Mouse (Mus musculus) forebrain, embryonic 10.5 days (tissue): ENCODE data around the gene Acvrl1. TPM values are rescaled to one million over a fixed set of nuclear protein-coding genes. Genes with fewer than 3 reads are reported as not detected.
"Not testable (repeated sequence)": the region's sequence is repeated elsewhere in the genome, so short reads cannot be mapped to it uniquely, and the experiment has no call there.

Source experiments
- DNase-seq: peaks from one replicate; pipeline ENCODE4 v3.0.0-alpha.2; 2017; ENCODE audit warnings: low spot score; ENCODE audit errors: extremely low spot score
- H3K27ac ChIP-seq: fragments of 300-500 bp; sonication (generic); 2 replicates; pipeline ENCODE4 v1.5.1; 2016; ENCODE audit warnings: mild to moderate bottlenecking
- H3K27me3 ChIP-seq: fragments of 300-500 bp; sonication (generic); 2 replicates; pipeline ENCODE4 v1.6.1; 2016; ENCODE audit warnings: mild to moderate bottlenecking; ENCODE audit not compliant: poor library complexity, severe bottlenecking
- H3K36me3 ChIP-seq: fragments of 300-500 bp; sonication (generic); replicated peaks from 2 replicates; pipeline ENCODE4 v1.6.1; 2016; ENCODE audit warnings: mild to moderate bottlenecking, moderate library complexity
- H3K4me1 ChIP-seq: fragments of 300-500 bp; sonication (generic); 2 replicates; pipeline ENCODE4 v1.6.1; 2016
- H3K4me3 ChIP-seq: fragments of 300-500 bp; sonication (generic); 2 replicates; pipeline ENCODE4 v1.5.1; 2016; ENCODE audit warnings: mild to moderate bottlenecking, moderate library complexity
- H3K9me3 ChIP-seq: fragments of 300-500 bp; sonication (generic); 2 replicates; pipeline ENCODE4 v1.6.1; 2016; ENCODE audit warnings: mild to moderate bottlenecking, moderate library complexity
- WGBS: fragments of 180-500 bp; shearing (Covaris S2); methylation state at CpG from one replicate; pipeline ENCODE4 v1.1.7; 2016; 5-methylcytosine and 5-hydroxymethylcytosine counted together
- polyA plus RNA-seq: library from polyadenylated mRNA; unstranded; fragments of >200 nt; fragmentation: Nextera tagmentation; extraction: Ambion mirVana; gene quantifications from 2 replicates; pipeline ENCODE4 v1.2.1, GENCODE M21; 2016

The Acvrl1 gene
- polyA plus RNA-seq, 1 experiment from 2014 or later = 8.0 TPM

- WGBS = 37% methylated on average over 6 of the region's 6 CpGs
- H3K4me1 ChIP-seq = peaks cover 76% of the 10 kb centered on the region
- DNase-seq = no peak
- no peaks in the 10 kb centered on the region for H3K9me3 ChIP-seq
- H3K4me3 ChIP-seq = no peak overlapping the region
- peaks cover 91% of the 10 kb centered on the region for H3K27me3 ChIP-seq
- H3K27ac ChIP-seq = peak overlapping the region; percentile 76
- no peaks in the 10 kb centered on the region for H3K36me3 ChIP-seq
Measured at GRCm38 (mm10) chr15:101093988-101094387, 34.3 kb upstream of the Acvrl1 start.

GRCm38 (mm10) chr15:101094979-101095378, 33.3 kb upstream of the Acvrl1 start:
- Histone ChIP-seq H3K36me3 (no peaks in the 10 kb centered on the region), H3K27ac (peak overlapping the region; percentile 76), H3K4me3 (peak overlapping the region; percentile 1; the same call in 1 of the 2 replicates), H3K27me3 (peaks cover 90% of the 10 kb centered on the region), H3K9me3 (no peaks in the 10 kb centered on the region), H3K4me1 (peaks cover 79% of the 10 kb centered on the region)
- peak; percentile 57 for DNase-seq
- WGBS = 54% methylated on average over 9 of the region's 9 CpGs

GRCm38 (mm10) chr15:101095392-101095791, 32.9 kb upstream of the Acvrl1 start:
- no peak for DNase-seq
- Histone ChIP-seq H3K4me3 (no peak overlapping the region), H3K9me3 (no peaks in the 10 kb centered on the region), H3K36me3 (no peaks in the 10 kb centered on the region), H3K4me1 (peaks cover 79% of the 10 kb centered on the region), H3K27me3 (peaks cover 91% of the 10 kb centered on the region), H3K27ac (peak overlapping the region; percentile 76)
- 46% methylated on average over 3 of the region's 3 CpGs for WGBS

GRCm38 (mm10) chr15:101097985-101098651, 30.2 kb upstream of the Acvrl1 start:
- under 1% methylated on average over 28 of the region's 28 CpGs for WGBS

GRCm38 (mm10) chr15:101100996-101101395, 27.3 kb upstream of the Acvrl1 start:
- DNase-seq = no peak
- H3K9me3 ChIP-seq = no peaks in the 10 kb centered on the region
- no peak overlapping the region for H3K27ac ChIP-seq
- no peaks in the 10 kb centered on the region for H3K36me3 ChIP-seq
- 89% methylated on average over 3 of the region's 3 CpGs for WGBS
- peaks cover 52% of the 10 kb centered on the region for H3K27me3 ChIP-seq
- peaks cover 64% of the 10 kb centered on the region for H3K4me1 ChIP-seq
- no peak overlapping the region for H3K4me3 ChIP-seq

More at GRCm38 (mm10) chr15:101097985-101098651, 30.2 kb upstream of the Acvrl1 start:
- Histone ChIP-seq H3K4me3 (peak overlapping the region; percentile 40), H3K9me3 (no peaks in the 10 kb centered on the region), H3K27me3 (peaks cover 76% of the 10 kb centered on the region), H3K4me1 (peaks cover 73% of the 10 kb centered on the region), H3K27ac (peak overlapping the region; percentile 76), H3K36me3 (no peaks in the 10 kb centered on the region)
- peak; percentile 81 for DNase-seq

GRCm38 (mm10) chr15:101103605-101104304, 24.6 kb upstream of the Acvrl1 start:
- no peak for DNase-seq
- H3K9me3 ChIP-seq = no peaks in the 10 kb centered on the region
- H3K27ac ChIP-seq = no peak overlapping the region
- peaks cover 38% of the 10 kb centered on the region for H3K4me1 ChIP-seq
- no peak overlapping the region for H3K4me3 ChIP-seq
- 79% methylated on average over 9 of the region's 9 CpGs for WGBS
- peaks cover 25% of the 10 kb centered on the region for H3K27me3 ChIP-seq
- H3K36me3 ChIP-seq = no peaks in the 10 kb centered on the region

GRCm38 (mm10) chr15:101105496-101105994, 22.8 kb upstream of the Acvrl1 start:
- H3K9me3 ChIP-seq = no peaks in the 10 kb centered on the region
- no peak overlapping the region for H3K4me3 ChIP-seq
- peak; percentile 81 for DNase-seq
- peaks cover 10% of the 10 kb centered on the region; the same call in 1 of the 2 replicates for H3K27me3 ChIP-seq
- 16% methylated on average over 12 of the region's 12 CpGs for WGBS
- no peak overlapping the region for H3K27ac ChIP-seq
- no peaks in the 10 kb centered on the region for H3K36me3 ChIP-seq
- peaks cover 33% of the 10 kb centered on the region for H3K4me1 ChIP-seq

- H3K4me1 ChIP-seq = peaks cover 33% of the 10 kb centered on the region
Measured at GRCm38 (mm10) chr15:101106011-101106410, 22.3 kb upstream of the Acvrl1 start.

GRCm38 (mm10) chr15:101107906-101108671, 20.2 kb upstream of the Acvrl1 start:
- Histone ChIP-seq H3K36me3 (no peaks in the 10 kb centered on the region), H3K27me3 (peaks cover 14% of the 10 kb centered on the region), H3K4me3 (no peak overlapping the region), H3K9me3 (no peaks in the 10 kb centered on the region), H3K4me1 (peaks cover 22% of the 10 kb centered on the region), H3K27ac (no peak overlapping the region)
- no peak for DNase-seq
- 90% methylated on average over 5 of the region's 5 CpGs for WGBS

More at GRCm38 (mm10) chr15:101106011-101106410, 22.3 kb upstream of the Acvrl1 start:
- no peak for DNase-seq
- H3K27ac ChIP-seq = no peak overlapping the region
- WGBS = 88% methylated on average over 10 of the region's 10 CpGs
- no peaks in the 10 kb centered on the region for H3K9me3 ChIP-seq
- peaks cover 9% of the 10 kb centered on the region for H3K27me3 ChIP-seq
- H3K4me3 ChIP-seq = no peak overlapping the region
- H3K36me3 ChIP-seq = no peaks in the 10 kb centered on the region

- Histone ChIP-seq H3K27me3 (peaks cover 9% of the 10 kb centered on the region), H3K36me3 (no peaks in the 10 kb centered on the region), H3K4me3 (no peak overlapping the region), H3K9me3 (peaks cover 3% of the 10 kb centered on the region; the same call in 1 of the 2 replicates), H3K4me1 (no peaks in the 10 kb centered on the region), H3K27ac (no peak overlapping the region)
- WGBS = 93% methylated on average over 8 of the region's 8 CpGs
- DNase-seq = no peak
Measured at GRCm38 (mm10) chr15:101113176-101113575, 15.1 kb upstream of the Acvrl1 start.

- H3K36me3 ChIP-seq, DNase-seq, H3K27ac ChIP-seq, H3K9me3 ChIP-seq, H3K27me3 ChIP-seq, H3K4me1 ChIP-seq, H3K4me3 ChIP-seq: not testable (repeated sequence)
- 87% methylated on average over 2 of the region's 2 CpGs for WGBS
Measured at GRCm38 (mm10) chr15:101113778-101114177, 14.5 kb upstream of the Acvrl1 start.

GRCm38 (mm10) chr15:101115511-101116110, 12.7 kb upstream of the Acvrl1 start, which contains the start of gene Ankrd33:
Gene Ankrd33 (plus strand): TSS chr15:101115755.
- peaks cover 3% of the 10 kb centered on the region; the same call in 1 of the 2 replicates for H3K9me3 ChIP-seq
- no peak within 1 kb of the TSS for H3K27ac ChIP-seq
- WGBS = 81% methylated on average over 5 of the region's 5 CpGs
- peaks cover 19% of the 10 kb centered on the region for H3K27me3 ChIP-seq
- H3K4me1 ChIP-seq = peaks cover 16% of the 10 kb centered on the region
- DNase-seq = no peak
- H3K36me3 ChIP-seq = no peaks in the 10 kb centered on the region
- no peak within 1 kb of the TSS for H3K4me3 ChIP-seq
